Mouse (Mus musculus): ENCODE measurements around the gene Wwox. TPM values are rescaled to one million over a fixed set of nuclear protein-coding genes. Genes with fewer than 3 reads are reported as not detected.

Wwox gene
- total RNA-seq (2012; rRNA removed) (7.6 and 8.5 TPM in 2 replicates), polyA plus RNA-seq (2012; ENCODE audit: insufficient read depth in 1 of 2, insufficient read length in 2 of 2, low read depth in 1 of 2, low replicate concordance in 2 of 2, missing spikeins in 1 of 2) (10 to 100 TPM; 12.2 to 61.8 TPM)

DNA sequence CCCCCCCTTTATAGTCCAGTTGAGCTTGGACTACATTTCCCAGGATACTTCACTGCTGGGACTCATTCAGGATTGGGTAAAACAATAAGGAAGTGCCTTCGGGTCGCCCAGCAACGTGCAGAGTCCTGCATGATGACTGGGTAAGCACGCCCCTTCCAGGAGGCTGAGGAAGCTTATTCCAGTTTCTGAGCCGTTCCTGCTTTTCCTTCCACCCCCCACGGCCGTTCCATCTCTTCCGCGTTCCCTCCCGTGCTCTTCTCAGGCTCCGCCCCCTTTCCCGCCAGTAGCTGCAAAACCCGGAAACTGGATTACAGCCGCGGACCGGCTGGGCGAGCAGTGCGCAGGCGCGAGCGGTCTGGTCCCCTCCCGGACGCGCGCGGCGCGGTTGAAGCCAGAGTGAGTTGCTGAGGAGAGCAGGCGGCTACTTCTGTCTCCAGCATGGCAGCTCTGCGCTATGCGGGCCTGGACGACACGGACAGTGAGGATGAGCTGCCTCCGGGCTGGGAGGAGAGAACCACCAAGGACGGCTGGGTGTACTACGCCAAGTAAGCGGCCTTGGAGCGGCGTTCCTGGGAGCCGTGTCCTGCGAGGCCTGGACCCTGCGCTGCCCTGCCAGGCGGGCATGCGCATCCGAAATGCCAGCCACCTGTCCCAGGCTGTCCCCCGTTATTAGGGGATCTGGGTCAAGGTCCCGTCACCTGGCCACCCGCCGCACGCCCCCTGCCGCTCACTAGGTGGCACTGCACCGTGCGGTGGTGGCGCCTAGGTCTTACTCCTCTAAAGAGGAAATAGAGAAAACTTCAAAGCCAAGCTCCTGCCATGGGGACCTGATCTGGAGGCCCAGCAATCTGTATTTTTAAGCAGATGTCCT is at the start of gene Wwox:
Wwox (plus strand) TSS at position 322 of the 871 bp plus-strand sequence.
- peak within 1 kb of the TSS; percentile 43 to 71 for H3K4me3 ChIP-seq (ENCODE audit: control insufficient read depth in 1 of 2, insufficient read depth in 1 of 2, low read depth in 2 of 2, low read length in 2 of 2)
- H3K79me2 ChIP-seq (ENCODE audit: control insufficient read depth, insufficient read depth, low read length, poor library complexity) = no peaks in the 10 kb centered on the region; the same call in 1 of the 2 replicates
- H3K9me3 ChIP-seq (replicated peaks; ENCODE audit: insufficient read depth, low read length) = no peaks in the 10 kb centered on the region
- TF ChIP-seq ELF1 (IDR thresholded peaks at IDR 0.05; ENCODE audit: low read depth, low read length) (peak; percentile 100), NELFE (IDR thresholded peaks at IDR 0.05; ENCODE audit: low read depth, low read length) (peak; percentile 26; the same call in 1 of the 2 replicates), RAD21 (IDR thresholded peaks at IDR 0.05; ENCODE audit: low read depth, low read length) (no peak), ZNF384 (IDR thresholded peaks at IDR 0.05; ENCODE audit: low read depth, low read length) (no peak), CTCF (IDR thresholded peaks at IDR 0.05 in 2 of 3, conservative IDR thresholded peaks at IDR 0.05 in 1 of 3; ENCODE audit: control insufficient read depth in 1 of 3, insufficient read depth in 1 of 3, low read depth in 2 of 3, low read length in 3 of 3, poor library complexity in 1 of 3, severe bottlenecking in 1 of 3) (peak; percentile 78 to 82 (median 78)), USF1 (IDR thresholded peaks at IDR 0.05; ENCODE audit: low read depth, low read length) (peak; percentile 49; the same call in 1 of the 2 replicates), POLR2A (IDR thresholded peaks at IDR 0.05; ENCODE audit: control insufficient read depth in 1 of 2, insufficient read depth in 1 of 2, low read depth in 1 of 2, low read length in 2 of 2, poor library complexity in 1 of 2) (peak; percentile 53 to 85; a peak in 2 of 4 replicates), MEF2A (IDR thresholded peaks at IDR 0.05; ENCODE audit: extremely low read depth, insufficient replicate concordance, low read depth, low read length, poor library complexity, severe bottlenecking) (peak; percentile 42; the same call in 1 of the 2 replicates), MAX (IDR thresholded peaks at IDR 0.05; ENCODE audit: low read length) (peak; percentile 62), POLR2AphosphoS2 (IDR thresholded peaks at IDR 0.05; ENCODE audit: low read length) (no peak), GATA1 (IDR thresholded peaks at IDR 0.05; ENCODE audit: low read depth, low read length) (no peak), SIN3A (IDR thresholded peaks at IDR 0.05; ENCODE audit: low read length) (peak; percentile 98), TBP (IDR thresholded peaks at IDR 0.05; ENCODE audit: low read depth, low read length) (peak; percentile 85), MXI1 (IDR thresholded peaks at IDR 0.05; ENCODE audit: low read depth, low read length) (peak; percentile 89), MAFK (IDR thresholded peaks at IDR 0.05; ENCODE audit: borderline replicate concordance, low read depth, low read length) (no peak), MAZ (IDR thresholded peaks at IDR 0.05; ENCODE audit: low read depth, low read length) (peak; percentile 90), JUND (IDR thresholded peaks at IDR 0.05; ENCODE audit: low read depth, low read length) (no peak), SMC3 (IDR thresholded peaks at IDR 0.05; ENCODE audit: low read depth, low read length) (peak; percentile 33), MYB (IDR thresholded peaks at IDR 0.05; ENCODE audit: low read depth, low read length) (no peak), E2F4 (IDR thresholded peaks at IDR 0.05; ENCODE audit: borderline replicate concordance, low read depth, low read length) (no peak; the same call in 1 of the 2 replicates), RCOR1 (IDR thresholded peaks at IDR 0.05; ENCODE audit: low read depth, low read length) (0 out of 2 replicates have a peak, but pooled peaks have one; percentile 11), HCFC1 (IDR thresholded peaks at IDR 0.05; ENCODE audit: low read depth, low read length) (peak; percentile 98), CHD2 (IDR thresholded peaks at IDR 0.05; ENCODE audit: low read length) (peak; percentile 51; the same call in 1 of the 2 replicates), NRF1 (IDR thresholded peaks at IDR 0.05; ENCODE audit: insufficient read depth, low read depth, low read length, poor library complexity, severe bottlenecking) (peak; percentile 96), MYC (IDR thresholded peaks at IDR 0.05; ENCODE audit: low read depth, low read length) (peak; percentile 73; the same call in 1 of the 2 replicates), KAT2A (conservative IDR thresholded peaks at IDR 0.05; ENCODE audit: low read depth, low read length) (peak; percentile 86; the same call in 1 of the 2 replicates), ETS1 (IDR thresholded peaks at IDR 0.05; ENCODE audit: low read depth, low read length) (0 out of 2 replicates have a peak, but pooled peaks have one; percentile 21), TCF12 (IDR thresholded peaks at IDR 0.05; ENCODE audit: low read depth, low read length) (peak; percentile 58; the same call in 1 of the 2 replicates), USF2 (IDR thresholded peaks at IDR 0.05; ENCODE audit: borderline replicate concordance in 1 of 2, insufficient read depth in 1 of 2, low read depth in 1 of 2, low read length in 2 of 2) (no peak)
- H3K36me3 ChIP-seq (ENCODE audit: control insufficient read depth in 1 of 2, insufficient read depth in 2 of 2, low read length in 2 of 2) = peaks cover 0 to 8% of the 10 kb centered on the region in 2 experiments; a peak in 1 of 4 replicates
- H3K4me1 ChIP-seq (ENCODE audit: control insufficient read depth in 1 of 2, insufficient read depth in 2 of 2, low read length in 2 of 2) = peaks cover 0 to 12% of the 10 kb centered on the region in 2 experiments; a peak in 1 of 4 replicates
- H3K9ac ChIP-seq (ENCODE audit: control insufficient read depth, low read depth, low read length, poor library complexity, severe bottlenecking) = peak within 1 kb of the TSS; percentile 66
- no peaks in the 10 kb centered on the region for H3K27me3 ChIP-seq (ENCODE audit: control insufficient read depth in 1 of 2, insufficient read depth in 2 of 2, low read length in 2 of 2)
- H3K27ac ChIP-seq (ENCODE audit: control insufficient read depth, low read depth, low read length) = peak within 1 kb of the TSS; percentile 30
- DNase-seq (ENCODE audit: low read depth, low spot score) = peak; percentile 97
